Mouse (Mus musculus) central nervous system, embryonic 11.5 days (tissue): ENCODE data around the gene Gm11034. TPM values are rescaled to one million over a fixed set of nuclear protein-coding genes. Genes with fewer than 3 reads are reported as not detected.

Experiments
- polyA plus RNA-seq: library from polyadenylated mRNA; depleted of rRNA; stranded (reverse); fragments of >200 nt; gene quantifications from 2 replicates; pipeline ENCODE4 v1.2.3, GENCODE M21; 2012; rRNA removed

The Gm11034 gene
- not detected in 2 replicates for polyA plus RNA-seq

DNA sequence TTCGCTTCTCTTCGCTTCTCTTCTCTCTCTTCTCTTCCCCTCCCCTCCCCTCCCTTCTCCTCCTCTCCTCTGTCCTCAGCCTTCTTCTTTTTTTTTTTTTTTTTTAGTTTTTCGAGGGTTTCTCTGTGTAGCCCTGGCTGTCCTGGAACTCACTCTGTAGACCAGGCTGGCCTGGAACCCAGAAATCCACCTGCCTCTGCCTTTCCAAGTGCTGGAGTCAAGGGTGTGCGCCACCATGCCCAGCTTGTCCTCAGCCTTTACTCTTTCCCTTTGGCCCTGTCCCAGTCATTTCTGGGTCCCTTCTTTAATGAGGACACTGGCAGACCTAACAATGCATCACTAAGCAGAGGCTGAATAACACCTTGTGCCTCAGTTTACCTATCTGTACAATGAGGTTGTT, at the start of gene Gm11034:
Gm11034 (minus strand) TSS at position 101 of the 400 bp plus-strand sequence.

DNA sequence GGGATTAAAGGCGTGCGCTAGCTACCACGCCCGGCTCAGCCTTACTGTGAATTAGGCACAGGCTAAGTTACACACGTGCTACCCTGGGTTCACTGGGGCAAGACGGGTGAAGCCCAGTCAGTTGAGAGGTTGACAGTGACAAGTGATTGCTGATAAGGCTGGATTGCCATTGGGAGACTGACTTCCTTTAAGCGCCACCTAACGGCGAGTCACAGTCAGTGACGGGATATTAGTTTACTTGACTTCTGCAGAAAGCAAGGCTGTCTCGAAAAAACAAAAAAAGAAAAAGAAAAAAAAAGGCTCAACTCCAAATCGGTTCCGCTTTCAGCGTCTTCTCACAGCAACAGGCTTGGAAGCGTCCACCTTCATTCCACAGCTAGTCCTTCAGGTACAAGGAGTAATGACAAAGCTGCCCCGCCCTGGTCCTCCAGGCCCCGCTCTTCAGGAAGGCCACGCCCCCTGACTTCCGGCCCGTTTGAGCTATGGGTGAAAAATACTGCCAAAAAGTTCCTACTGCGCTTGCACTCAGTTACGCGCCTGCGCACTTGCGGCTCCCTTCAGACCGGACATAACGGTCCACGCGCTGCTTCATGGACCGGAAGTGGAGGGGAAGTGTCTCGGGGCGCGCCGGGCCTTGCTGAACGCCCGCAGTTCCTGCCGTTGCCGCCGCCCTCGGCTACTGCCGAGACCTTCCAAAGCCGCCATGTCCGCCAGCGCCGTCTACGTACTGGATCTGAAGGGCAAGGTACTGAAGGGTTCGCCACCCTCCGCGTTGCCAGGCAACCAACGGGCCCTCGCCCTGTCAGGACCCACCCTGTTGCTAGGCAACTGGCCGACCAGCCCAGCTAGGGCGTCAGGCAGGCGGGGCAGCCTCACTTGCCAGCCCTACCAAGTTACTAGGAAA, 26.3 kb upstream of the Gm11034 start, which contains the start of gene Ap1m1:
Ap1m1 (plus strand) TSS at position 520 of the 904 bp plus-strand sequence.

DNA sequence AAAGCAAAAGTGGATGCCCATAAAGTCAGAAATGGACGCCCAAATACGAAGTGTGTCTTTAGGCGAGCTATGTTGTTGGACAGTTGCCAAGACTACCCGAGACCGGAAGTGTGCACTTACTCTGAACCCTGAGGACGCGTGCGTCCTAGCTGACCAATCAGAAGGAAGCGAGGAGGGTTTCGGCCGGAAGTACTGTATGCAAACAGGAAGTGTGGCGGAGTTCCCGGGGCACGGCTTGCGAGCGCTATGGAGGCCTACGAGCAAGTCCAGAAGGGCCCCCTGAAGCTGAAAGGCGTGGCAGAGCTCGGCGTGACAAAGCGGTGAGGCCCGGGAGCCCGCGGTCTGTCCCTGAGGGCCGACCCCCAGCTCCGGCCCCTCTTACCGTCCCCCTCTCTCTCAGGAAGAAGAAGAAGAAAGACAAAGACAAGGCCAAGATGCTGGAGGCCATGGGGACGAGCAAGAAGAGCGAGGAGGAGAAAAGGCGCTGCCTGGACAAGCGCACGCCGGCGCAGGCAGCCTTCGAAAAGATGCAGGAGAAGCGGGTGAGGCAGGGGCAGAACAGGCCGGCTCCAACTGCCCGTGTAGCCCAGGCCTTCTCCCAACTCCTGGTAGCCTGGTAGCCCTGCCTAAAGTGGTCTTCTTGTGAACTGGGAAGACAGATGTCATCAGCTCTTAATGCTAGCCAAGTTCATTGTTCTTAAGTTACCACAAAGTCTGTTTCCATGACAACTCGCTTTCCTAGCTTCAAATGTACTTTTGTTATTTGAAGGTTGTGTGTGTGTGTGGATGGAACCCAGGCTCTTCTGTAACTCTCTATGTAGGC, 6.3 kb upstream of the Gm11034 start, which contains the start of gene Fam32a:
Fam32a (plus strand) TSS at position 190 of the 823 bp plus-strand sequence.

DNA sequence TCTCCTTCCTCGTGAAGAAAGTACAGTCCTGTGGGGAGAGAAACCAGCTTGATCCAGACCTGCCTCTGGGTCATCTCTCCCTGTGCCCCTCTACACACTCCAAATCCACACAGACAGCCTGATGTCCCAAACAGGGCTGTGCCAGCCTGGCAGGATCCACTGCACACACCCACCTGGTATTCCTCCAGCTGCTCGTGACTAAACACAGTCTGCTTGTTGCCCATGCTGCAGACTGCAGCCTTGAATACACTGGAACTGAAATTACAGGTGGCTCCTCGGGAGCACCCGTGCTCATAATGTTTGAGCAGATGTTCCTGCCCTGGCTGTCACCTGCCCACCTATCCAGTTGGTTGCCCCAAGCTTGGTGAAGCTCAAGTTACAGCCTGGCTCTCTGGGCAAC, 685 bp downstream of the Gm11034 start, which contains the start of gene Cib3:
Cib3 (minus strand) TSS at position 87 of the 400 bp plus-strand sequence.

DNA sequence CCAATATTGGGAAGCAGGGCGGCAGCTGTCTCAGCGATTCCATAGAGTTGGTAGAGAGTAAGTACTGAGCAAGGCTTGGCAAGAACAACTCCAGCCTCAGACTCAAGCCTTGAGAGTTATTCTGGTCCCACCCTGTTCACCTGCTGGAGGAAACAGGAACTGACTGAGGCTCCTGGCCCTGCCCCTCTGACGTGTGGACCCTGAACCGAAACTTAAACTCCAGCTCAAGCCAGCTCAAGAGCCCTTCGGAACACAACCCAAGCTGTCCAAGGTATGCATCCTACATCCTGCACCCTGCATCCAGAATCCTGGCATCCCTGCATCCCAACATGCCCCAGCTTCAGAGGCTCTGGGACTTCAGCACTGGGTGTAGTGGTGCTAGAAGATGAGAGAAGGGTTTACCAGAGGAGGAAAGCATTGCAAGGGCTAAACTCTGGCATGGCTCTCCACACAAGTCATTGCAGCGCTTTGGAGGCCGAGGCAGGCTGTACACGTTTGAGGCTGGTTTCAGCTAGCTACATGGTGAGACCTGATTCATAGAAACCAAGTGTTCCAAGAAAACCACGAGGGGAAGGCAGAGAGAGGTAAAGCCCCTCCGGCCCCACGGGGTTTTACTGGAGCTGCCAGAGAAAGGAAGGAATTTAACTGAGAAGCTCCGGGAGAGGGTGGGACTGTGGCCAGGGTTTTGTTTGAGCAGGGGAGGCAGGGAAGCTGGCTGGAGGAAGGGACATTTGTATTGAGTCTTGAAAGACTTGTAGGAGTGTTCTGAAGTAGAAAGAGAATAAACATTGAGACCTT, 23.8 kb downstream of the Gm11034 start, which contains the start of gene Hsh2d:
Hsh2d (plus strand) TSS at position 222 of the 798 bp plus-strand sequence.

Other genes with a start within 250 kb of the Gm11034 start
- 0.24 and 0.27 TPM in 2 replicates for gene Cyp4f18, start 204.0 kb downstream of the Gm11034 start, polyA plus RNA-seq
- not detected in 2 replicates for gene Olfr372, start 172.4 kb downstream of the Gm11034 start, polyA plus RNA-seq
- not detected in 2 replicates for gene Olfr373, start 130.5 kb downstream of the Gm11034 start, polyA plus RNA-seq
- gene Olfr374, start 106.6 kb downstream of the Gm11034 start, polyA plus RNA-seq = not detected in 2 replicates
- 409 and 947 TPM in 2 replicates for gene Tpm4, start 78.7 kb downstream of the Gm11034 start, polyA plus RNA-seq
- gene Rab8a, start 52.4 kb downstream of the Gm11034 start, polyA plus RNA-seq = 104 and 139 TPM in 2 replicates
- 0.05 and 0.07 TPM in 2 replicates for gene Hsh2d, start 24.0 kb downstream of the Gm11034 start, polyA plus RNA-seq
- gene Cib3, start 799 bp downstream of the Gm11034 start, polyA plus RNA-seq = 0.02 TPM in 1 of 2 replicates, not detected in the other
- gene Fam32a, start 6.1 kb upstream of the Gm11034 start, polyA plus RNA-seq = 81.2 and 93.7 TPM in 2 replicates
- 128 and 134 TPM in 2 replicates for gene Ap1m1, start 26.4 kb upstream of the Gm11034 start, polyA plus RNA-seq
- gene Gm10282, start 91.6 kb upstream of the Gm11034 start, polyA plus RNA-seq = 31.6 and 43.2 TPM in 2 replicates
- 6.4 and 7.1 TPM in 2 replicates for gene Klf2, start 105.4 kb upstream of the Gm11034 start, polyA plus RNA-seq
- 76.5 and 107 TPM in 2 replicates for gene Eps15l1, start 207.8 kb upstream of the Gm11034 start, polyA plus RNA-seq
- 0.72 and 1.4 TPM in 2 replicates for gene Calr3, start 230.2 kb upstream of the Gm11034 start, polyA plus RNA-seq
- 9.6 and 12.4 TPM in 2 replicates for gene 1700030K09Rik, start 230.2 kb upstream of the Gm11034 start, polyA plus RNA-seq